Mouse (Mus musculus): ENCODE data around the gene Lxn. TPM values are rescaled to one million over a fixed set of nuclear protein-coding genes. Genes with fewer than 3 reads are reported as not detected.

The Lxn gene
- 40.7 and 43.7 TPM in 2 replicates for total RNA-seq (2015)
- 9.1 and 13.7 TPM in 2 replicates for total RNA-seq (2017)

GRCm38 (mm10) chr3:67463450-67464372 lies at the start of gene Lxn:
TSS of gene Lxn (minus strand) at chr3:67463926.
- peak; percentile 92 for ATAC-seq (replicated peaks; ENCODE audit: poor library complexity)

GRCm38 (mm10) chr3:67512807-67513206 lies 49.1 kb upstream of the Lxn start:
- peak; percentile 90 for ATAC-seq (replicated peaks; ENCODE audit: poor library complexity)

GRCm38 (mm10) chr3:67508216-67508892 lies 44.6 kb upstream of the Lxn start:
- no peak for ATAC-seq (replicated peaks; ENCODE audit: poor library complexity)

- ATAC-seq (replicated peaks; ENCODE audit: poor library complexity): no peak
These were observed 41.6 kb upstream of the Lxn start for GRCm38 (mm10) chr3:67505286-67505685.

DNA sequence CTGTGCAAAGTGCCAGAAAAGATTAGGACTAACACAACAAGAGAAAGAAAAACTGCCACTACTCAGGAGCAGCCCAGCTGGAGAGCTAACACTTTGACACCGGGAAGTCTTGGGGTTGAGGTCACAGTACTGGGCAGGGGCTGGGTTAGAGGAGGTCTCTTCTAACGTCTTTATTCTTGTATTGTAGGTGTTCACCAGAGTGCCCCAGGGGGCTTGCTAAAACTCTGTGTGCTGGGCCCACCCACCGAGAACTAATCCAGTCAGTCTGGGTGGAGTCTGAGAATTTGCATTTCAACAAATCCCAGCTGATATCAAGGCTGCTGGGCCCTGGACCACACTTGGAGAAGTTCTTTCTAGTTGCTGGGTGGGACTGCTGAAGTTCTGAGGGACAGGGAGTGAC lies 40.2 kb upstream of the Lxn start:
- ATAC-seq (replicated peaks; ENCODE audit: poor library complexity): no peak

- no peak for ATAC-seq (replicated peaks; ENCODE audit: poor library complexity)
These were observed 35.7 kb upstream of the Lxn start for GRCm38 (mm10) chr3:67499406-67499791.

DNA sequence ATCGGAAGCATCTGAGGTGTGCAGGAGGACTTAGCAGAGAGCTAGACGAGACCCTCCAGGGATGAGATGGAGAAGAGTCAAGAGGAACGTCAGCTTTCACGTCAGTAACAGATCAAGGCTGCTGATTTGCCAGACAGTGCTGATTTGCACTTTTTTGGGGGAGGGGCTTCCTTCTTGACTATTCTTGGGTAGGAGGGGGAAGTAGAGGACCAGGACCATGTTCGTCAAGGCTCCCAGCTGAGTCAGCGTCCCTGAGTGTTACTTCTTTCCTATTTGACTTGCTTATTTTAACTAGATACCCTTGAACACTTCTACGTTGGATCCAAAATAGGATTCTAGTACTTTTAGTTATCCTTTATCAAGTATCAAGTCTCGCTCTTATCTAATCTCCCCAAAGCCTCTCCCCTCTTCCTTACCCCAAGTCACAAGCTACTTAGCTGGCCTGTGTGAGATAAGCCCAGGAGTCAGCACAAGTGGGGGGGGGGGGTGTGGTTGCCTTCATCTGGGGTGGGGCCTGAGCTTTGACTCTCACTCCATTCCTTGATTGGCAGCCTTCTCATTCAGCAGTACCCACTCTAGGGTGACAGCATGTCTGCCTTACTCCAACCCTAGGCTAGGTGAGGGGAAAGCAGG lies 35.2 kb upstream of the Lxn start:
- ATAC-seq (replicated peaks; ENCODE audit: poor library complexity): no peak

DNA sequence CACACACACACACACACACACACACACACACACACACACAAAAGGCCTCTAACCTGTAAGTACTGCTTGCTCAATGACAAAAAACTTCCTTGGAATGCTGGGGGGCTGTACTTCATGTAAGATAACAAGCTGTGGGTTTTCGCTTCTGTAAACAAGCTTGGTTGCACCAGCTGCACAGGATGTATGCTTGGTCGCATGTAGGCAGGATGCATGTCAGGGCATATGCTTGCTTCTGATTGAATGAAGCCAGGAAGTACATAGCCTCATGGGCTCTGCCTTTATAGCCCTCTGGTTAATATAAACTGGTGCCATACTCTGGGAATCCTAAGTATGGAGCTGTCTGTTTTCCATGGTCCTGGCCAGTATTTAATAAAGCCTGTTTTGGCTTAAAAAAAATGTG lies 34.3 kb upstream of the Lxn start:
- ATAC-seq (replicated peaks; ENCODE audit: poor library complexity): no peak

GRCm38 (mm10) chr3:67496310-67496709 lies 32.6 kb upstream of the Lxn start:
- no peak for ATAC-seq (replicated peaks; ENCODE audit: poor library complexity)

DNA sequence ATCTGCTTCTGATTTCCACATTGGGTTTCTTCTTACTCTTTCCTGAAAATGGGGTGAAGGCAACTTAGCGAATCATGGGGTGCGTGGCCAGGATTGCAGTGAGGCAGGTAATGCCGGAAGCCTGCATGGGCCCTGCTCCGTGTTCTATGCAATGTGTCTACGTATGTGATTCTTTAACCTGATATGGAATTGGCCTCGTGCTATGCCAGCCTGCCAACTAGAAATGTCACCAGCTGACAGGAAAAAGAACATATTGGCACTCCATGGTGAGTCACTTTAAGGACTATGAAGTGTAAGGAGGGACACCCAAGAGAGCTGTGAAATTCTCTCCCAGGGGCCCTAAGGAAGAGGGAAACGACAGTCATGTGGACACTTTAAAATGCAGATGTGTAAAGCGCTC lies 29.4 kb upstream of the Lxn start:
- no peak for ATAC-seq (replicated peaks; ENCODE audit: poor library complexity)

GRCm38 (mm10) chr3:67492086-67492869 lies 28.6 kb upstream of the Lxn start:
- no peak for ATAC-seq (replicated peaks; ENCODE audit: poor library complexity)

GRCm38 (mm10) chr3:67490156-67490555 lies 26.4 kb upstream of the Lxn start:
- no peak for ATAC-seq (replicated peaks; ENCODE audit: poor library complexity)

- no peak for ATAC-seq (replicated peaks; ENCODE audit: poor library complexity)
These were observed 21.5 kb upstream of the Lxn start for GRCm38 (mm10) chr3:67485233-67485632.

DNA sequence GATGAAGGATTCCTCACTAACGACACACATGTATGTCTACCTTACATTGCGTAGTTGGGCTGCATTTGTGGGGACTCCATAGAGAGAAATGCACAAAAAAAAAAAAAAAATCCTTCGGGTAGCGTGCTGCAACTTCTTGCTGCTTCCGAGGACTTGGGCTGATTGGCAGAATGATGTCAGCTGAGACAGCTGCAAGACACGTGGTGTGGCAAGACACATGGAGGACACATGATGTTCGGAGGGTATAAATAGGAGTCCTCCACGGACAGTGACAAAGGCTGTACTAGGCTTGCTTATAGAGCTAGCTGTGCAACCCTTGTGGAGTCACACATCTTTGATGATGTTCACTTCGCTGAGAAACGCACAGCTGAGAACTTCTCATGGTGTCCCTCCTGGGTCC lies 18.7 kb upstream of the Lxn start:
- ATAC-seq (replicated peaks; ENCODE audit: poor library complexity): no peak

DNA sequence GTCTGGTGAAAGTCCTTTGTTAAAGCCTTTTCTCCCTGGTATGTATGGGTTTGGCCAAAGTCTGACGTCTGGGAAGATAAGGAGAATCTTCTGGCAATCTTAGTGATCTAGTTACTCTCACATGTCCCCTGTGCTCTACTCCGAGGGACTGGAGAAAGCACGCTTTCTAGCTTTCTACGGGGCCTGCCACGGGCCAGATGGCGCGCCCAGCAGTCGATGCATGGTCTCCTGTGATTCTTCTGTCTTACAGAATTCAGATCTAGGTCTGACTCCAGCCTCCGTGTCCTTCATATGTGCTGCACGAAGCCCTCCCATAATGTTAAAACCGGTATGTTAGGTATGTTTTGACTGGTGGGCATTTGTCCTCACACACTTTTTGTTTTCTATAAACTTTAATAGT lies 16.1 kb upstream of the Lxn start:
- ATAC-seq (replicated peaks; ENCODE audit: poor library complexity): no peak

DNA sequence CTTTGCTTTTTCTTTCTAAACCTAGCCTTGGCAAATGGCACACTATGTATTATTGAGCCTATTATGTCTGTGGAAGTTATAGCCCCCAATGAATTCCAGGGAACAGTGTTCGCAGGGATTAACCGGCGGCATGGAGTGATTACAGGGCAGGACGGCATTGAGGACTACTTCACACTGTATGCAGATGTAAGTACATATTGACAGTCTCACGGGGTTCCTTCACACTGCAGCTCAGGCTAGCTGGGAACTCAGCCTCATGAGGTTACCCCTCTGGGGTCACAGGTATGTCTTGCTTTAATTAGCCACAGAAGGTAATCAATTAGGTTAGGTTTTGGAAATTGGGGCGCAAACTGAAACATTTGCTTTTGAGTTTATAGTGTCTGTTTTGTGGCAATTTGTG lies 9.7 kb upstream of the Lxn start:
- ATAC-seq (replicated peaks; ENCODE audit: poor library complexity): no peak

- ATAC-seq (replicated peaks; ENCODE audit: poor library complexity): peak; percentile 83
These were observed 7.8 kb upstream of the Lxn start for GRCm38 (mm10) chr3:67471408-67472127.

- ATAC-seq (replicated peaks; ENCODE audit: poor library complexity): no peak
These were observed 3.6 kb upstream of the Lxn start for GRCm38 (mm10) chr3:67467281-67467680.

- no peak for ATAC-seq (replicated peaks; ENCODE audit: poor library complexity)
These were observed 2.9 kb upstream of the Lxn start for GRCm38 (mm10) chr3:67466576-67466975.

DNA sequence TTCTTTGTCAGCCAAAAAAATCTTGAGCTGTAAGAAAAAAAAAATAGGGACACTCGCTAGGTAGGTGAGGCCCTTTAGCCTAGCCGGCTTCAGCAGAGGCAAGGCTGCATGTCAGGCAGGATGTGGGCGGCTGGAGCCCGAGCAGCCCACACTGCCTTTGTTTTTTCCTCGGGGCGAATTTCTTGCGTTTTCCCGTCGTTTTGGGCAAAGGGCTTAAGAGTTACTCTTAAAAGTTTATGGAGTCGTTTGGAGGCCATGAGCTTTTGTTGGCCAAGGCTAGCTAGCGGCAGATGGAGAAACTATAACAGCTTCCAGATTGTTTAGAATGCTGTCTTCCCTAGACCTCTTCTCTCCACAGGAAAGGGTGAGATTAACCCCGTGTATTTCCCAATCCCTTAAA lies 725 bp downstream of the Lxn start:
- 0 out of 2 replicates have a peak, but pooled peaks have one; percentile 24 for ATAC-seq (replicated peaks; ENCODE audit: poor library complexity)
